Mouse (Mus musculus) lung, postnatal 0 days (tissue): ENCODE results near the gene A3galt2.

Source experiments
- CTCF ChIP-seq: IDR thresholded peaks from 2 replicates; pipeline ENCODE4 v1.5.1; 2016; ENCODE audit warnings: antibody characterized with exemption, mild to moderate bottlenecking
- EP300 ChIP-seq: IDR thresholded peaks from 2 replicates; pipeline ENCODE4 v1.6.1; 2016; ENCODE audit warnings: antibody characterized with exemption, mild to moderate bottlenecking, control low read depth

DNA sequence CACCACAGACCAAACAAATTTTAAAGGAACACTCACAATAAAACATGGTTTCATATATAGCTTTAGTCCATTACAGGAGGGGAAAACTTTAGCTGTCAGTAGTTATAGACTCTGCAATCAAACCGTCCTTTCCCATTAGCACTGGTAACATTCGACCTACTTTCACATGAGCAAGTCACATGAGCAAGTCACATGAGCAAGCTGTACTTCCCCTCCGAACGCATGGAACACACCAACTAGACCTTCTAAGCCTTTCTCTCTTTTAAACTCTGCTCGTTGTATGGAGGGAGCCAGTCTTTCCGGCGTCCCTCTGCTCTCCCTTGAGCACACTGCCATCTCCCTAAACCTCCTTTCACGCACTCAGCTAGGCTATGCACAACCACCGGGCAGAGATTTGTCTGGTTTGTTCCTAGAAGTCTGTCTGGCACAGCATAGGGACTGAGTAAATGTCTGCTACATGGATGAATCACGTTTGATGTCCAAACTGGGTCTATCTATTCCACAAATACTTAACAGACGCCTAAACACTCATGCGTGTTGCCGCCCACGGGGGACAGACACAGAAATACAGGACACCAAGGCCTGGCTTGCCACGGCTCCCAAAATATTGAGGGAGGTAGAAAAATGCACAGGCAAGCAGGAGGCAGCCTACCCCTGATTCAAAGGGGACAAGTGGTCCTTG is 29.9 kb downstream of the A3galt2 start:
- no peak for TF ChIP-seq CTCF
- no peak for TF ChIP-seq EP300
